Mouse (Mus musculus): Measurements from ENCODE around the gene Txnl4b.

DNA sequence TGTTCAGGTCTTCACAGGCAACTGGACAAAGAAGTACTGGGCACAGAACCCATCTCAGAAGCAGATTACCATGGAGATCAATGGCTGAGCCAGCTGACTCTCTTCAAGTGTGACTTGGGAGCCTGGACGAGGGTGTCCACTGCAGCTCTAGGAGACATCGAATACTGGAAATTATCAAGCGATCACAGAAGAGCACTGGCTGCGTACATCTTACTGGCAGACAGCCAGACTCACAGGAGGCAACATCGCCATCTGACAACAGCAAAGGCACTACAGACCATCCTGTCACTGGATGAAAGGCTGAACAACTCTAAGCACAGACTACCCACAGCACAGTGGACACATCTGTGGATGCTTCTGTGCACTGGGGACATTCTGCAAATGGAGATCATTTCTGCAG, 26.5 kb downstream of the Txnl4b start:
- TF ChIP-seq CTCF (IDR thresholded peaks at IDR 0.05; ENCODE audit: control insufficient read depth, insufficient read depth, low read length) (no peak), POLR2A (IDR thresholded peaks at IDR 0.05; ENCODE audit: borderline replicate concordance, control insufficient read depth, low read depth, low read length) (no peak)
